Mouse (Mus musculus): Measurements from ENCODE around the gene 2010111I01Rik.
A peak's percentile ranks its signal among the peaks of the same experiment; 100 is the strongest.

Gene 2010111I01Rik

DNA sequence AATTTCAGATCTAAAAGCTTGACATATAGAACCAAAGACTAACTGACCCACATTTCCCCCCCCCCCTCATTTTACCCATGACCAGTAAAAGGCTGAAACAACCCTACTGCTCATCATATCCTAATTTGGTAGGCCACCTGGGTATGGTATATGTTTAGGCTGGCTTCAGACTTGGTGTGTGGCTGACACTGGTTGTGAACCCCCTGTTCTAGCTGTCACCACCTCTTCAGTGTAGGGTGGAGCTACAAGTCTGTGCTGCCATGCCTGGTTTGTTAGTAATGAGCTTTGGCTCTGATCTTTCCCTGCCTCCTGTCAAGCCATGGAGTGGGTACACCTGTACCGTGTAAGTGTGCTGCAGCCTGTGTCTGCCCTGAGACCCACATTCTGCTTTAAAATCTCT lies 66.6 kb downstream of the 2010111I01Rik start:
- no peak for DNase-seq

GRCm38 (mm10) chr13:63032304-63032830 lies 67.7 kb downstream of the 2010111I01Rik start:
- DNase-seq = no peak

- no peak for DNase-seq
These were observed 68.3 kb downstream of the 2010111I01Rik start for GRCm38 (mm10) chr13:63032958-63033357.

DNA sequence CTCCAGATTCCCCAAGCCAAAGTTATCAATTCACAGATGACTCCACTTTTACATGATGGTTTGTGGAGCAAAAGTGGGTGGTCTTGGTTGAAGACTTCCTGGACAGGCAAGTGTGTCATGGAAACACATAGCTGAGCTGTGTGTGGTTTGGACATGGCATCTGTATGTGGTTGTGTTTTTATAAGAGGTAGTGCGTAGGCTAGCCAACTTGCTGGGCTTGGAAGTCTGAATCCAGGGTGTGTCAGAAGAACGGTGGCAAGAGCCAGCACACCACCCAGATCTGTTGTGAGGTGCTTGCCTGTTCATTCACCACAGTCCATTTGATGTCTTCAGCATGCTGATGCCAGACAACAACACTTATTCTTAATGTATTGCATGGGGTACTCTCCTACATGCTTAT lies 68.7 kb downstream of the 2010111I01Rik start:
- no peak for DNase-seq

GRCm38 (mm10) chr13:63034666-63035065 lies 70.0 kb downstream of the 2010111I01Rik start:
- no peak for DNase-seq

GRCm38 (mm10) chr13:63037906-63038305 lies 73.2 kb downstream of the 2010111I01Rik start:
- peak; percentile 16 to 22 for DNase-seq

- no peak for DNase-seq
These were observed 73.7 kb downstream of the 2010111I01Rik start for GRCm38 (mm10) chr13:63038415-63038814.

DNA sequence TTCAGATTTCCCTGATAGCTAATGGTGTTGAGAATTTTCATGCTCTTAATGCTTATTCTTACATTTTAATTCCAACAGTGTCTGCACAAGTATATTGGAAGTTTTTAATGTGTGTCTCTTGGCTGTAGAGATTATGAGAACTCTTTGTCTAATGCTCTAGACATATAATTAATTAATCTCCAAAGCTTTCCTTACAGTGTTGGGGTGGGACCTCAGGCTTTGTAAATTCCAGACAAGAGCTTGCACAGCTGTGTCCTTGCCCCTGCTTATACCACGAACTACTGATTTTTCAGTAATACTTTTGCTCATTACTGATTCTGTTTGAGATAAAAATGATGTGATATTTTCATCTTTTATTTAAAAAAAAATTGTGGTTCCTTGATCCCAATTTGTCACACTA lies 74.2 kb downstream of the 2010111I01Rik start:
- DNase-seq = no peak

GRCm38 (mm10) chr13:63039326-63039725 lies 74.6 kb downstream of the 2010111I01Rik start:
- peak in 1 of 2 experiments; percentile 19 for DNase-seq

DNA sequence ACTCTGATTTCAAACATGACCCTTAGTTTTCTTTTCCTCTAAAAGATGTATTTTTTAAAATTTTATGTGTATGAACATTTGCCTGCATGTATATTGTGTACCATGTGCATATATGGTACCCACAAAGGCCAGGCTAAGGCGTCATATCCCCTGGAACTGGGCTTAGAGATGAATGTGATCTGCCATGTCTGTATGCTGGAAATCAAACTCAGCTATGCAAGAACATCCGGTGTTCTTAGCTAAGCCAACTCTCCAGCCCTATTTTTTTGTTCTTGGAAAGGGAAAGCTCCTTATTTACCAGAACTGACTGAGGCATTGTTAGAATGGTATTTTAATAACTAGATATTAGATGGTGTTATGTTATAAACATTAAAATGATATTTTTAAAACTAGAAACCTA lies 75.2 kb downstream of the 2010111I01Rik start:
- DNase-seq = peak in 1 of 2 experiments; percentile 30

- peak in 1 of 2 experiments; percentile 45 for DNase-seq
These were observed 81.0 kb downstream of the 2010111I01Rik start for GRCm38 (mm10) chr13:63045504-63046205.

DNA sequence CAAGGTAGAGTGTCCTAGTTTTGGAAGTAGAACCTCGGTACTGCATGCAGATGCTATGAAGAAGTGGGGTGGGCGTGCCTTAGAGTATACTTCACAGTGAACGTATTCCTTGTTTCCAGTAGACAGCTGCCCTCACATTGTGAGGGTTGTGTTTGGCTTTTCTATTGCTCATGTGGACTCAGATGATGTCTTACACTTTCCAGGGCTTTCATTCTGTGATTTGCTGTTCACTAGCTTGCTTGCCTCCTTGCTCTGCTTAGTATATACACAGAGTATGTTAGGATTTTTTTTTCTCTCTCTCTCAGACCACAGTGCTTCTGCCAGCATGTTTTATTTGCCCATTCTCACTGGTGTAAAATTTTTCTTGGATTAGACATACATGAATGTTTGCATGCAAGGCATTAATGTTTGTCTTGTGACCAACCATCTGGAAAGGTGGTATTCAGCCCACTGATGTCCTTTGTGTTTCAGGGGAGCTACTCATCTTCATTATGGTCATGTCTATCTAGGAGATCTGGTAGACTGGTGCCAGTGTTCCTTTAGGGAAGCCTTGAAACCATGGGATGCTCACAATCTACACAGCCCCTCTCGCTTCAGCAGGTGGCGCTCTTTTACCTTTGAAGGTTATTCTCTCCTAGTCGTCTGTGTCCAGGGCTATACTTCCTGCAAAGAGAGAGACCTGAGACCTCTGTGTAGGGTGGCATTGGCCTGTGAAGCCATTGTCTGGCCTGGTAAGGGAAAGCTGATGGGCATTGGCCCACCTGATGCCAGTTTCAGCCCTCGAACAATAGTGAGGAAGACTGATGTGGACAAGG lies 81.7 kb downstream of the 2010111I01Rik start:
- DNase-seq = peak; percentile 86 to 90

DNA sequence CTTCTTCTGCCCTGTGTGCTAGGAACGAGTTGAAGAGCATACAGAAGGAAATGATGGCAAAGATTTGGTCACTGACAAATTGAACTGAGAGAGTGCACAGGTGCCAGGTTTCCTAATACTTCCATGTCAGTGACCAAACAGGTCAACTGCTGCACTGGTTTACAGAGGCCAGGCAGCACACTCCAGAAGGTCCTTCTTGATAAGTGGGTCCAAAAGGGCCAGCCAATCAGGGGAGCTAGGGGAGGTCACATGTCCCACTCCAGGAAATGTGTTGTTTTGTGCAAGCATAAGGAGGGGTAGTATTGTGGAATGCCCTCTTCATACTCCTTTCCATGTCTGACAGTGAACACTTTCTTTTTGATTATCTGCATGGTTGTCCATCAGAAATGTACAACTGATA lies 99.0 kb downstream of the 2010111I01Rik start:
- no peak for DNase-seq

DNA sequence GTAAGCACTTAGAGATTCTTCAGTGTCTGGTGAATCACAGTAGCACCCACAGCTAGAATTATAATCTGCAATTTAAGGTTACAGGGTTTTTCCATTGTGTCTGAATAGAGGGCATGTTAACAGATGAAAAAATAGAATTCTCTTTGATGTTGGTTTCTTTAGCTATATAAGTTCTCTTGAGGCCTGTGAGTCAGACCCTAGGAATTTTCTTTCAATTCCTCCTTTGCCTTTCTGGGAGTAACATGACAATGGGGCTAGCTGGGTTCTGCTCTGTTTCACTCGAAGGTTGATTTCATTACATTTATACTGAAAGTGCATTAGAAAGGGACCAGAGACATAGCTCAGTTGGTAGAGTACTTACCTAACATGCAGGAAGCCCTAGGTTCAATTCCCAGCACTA lies 101.9 kb downstream of the 2010111I01Rik start:
- DNase-seq = no peak

DNA sequence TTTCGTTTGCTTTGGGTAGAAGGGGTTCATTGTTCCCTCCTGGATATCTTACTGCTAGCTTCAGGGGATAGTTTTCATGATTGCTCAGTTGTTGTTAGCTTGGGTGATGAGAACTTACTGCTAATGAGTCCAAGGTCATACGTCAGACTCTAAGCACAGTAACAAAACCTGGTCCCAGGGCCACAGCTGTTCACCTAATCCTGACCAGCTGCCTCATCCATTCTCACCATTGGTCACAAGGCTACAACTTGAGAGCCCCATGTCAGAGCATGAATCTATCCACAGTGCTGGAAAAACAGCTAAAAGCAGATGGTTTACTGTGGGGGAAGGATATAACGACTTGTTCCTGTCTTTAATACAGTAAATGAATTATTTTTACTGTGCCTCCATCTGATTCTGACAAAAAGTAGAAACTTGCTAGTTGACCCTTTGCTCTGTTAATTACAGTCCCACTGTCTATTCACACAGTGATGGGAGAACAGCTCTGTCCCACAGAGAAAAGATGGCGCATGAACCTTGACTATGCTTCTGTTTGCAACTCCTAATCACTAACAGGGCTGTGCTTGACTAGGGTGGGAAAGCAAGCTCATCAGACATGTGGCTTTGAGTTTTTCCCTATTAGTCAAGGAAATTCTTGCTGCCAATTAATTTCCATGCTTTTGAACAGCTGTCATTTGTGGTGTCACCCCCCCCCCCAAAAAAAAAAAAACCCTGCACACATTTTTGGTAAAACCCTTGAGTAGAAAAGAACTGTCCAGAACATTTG lies 103.9 kb downstream of the 2010111I01Rik start:
- DNase-seq = no peak

- DNase-seq = peak; percentile 33 to 47
These were observed 107.2 kb downstream of the 2010111I01Rik start for GRCm38 (mm10) chr13:63071874-63072273.

DNA sequence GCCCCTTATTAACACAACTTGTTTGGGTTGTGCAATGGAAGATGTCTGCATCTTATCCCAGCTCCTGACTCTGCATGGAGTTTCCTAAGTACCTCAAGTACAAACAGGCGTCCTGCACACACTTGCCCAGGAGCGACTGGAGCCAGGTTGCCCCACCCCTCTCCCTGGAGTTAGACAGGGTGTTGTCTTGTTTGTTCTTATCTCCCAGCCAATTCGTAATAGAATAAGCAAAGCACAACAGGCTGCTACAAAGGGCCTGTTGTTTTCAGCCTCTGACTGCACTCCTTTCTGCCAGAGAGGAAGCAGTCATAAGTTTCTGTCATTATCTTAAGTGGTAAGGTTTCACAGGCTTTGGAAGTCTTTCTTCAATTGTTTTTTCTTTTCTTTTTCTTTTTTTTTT lies 107.7 kb downstream of the 2010111I01Rik start:
- peak in 1 of 2 experiments; percentile 18 for DNase-seq

GRCm38 (mm10) chr13:63073911-63074675 lies 109.4 kb downstream of the 2010111I01Rik start:
- DNase-seq = no peak

DNA sequence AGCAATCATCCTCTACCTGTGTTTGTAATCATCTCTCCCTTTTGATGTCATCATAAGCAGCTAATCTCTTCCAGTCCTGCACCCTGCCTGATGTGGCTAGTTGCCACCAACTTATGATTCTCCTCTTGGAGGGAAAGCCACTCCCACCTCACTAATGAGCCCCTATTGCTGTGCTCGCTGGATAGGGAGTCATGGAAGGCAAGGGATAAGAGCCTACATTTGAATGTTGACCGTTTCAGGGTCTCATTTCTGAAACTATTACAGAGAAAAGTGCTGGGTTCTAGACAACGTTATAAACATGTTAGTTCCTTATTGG lies 109.9 kb downstream of the 2010111I01Rik start:
- DNase-seq = no peak

DNA sequence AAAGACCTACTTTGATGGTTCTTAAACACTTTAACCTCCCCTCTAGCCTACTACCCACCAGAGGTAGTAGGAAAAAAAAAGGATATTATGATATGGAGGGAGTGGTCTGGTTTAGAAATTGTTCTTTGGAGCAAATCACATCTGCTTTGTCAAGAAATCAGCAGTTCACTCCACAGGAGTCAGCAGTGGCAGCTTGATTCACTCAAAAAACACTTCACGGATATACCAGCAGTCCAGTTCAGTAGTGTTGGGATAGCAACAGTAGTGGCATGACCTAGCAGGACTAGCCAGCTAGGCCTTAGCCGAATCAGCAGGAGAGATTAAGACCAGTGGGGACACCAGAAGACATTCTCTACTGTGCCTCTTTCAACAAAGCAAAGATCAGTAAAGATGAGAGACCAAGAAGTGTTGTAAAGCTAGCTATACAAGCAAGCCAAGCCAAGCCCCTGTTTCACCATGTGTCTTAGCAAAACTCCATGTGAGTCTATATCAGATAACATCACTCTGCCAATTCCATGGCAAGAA lies 110.7 kb downstream of the 2010111I01Rik start:
- no peak for DNase-seq

- DNase-seq = no peak
These were observed 115.5 kb downstream of the 2010111I01Rik start for GRCm38 (mm10) chr13:63080191-63080590.

DNA sequence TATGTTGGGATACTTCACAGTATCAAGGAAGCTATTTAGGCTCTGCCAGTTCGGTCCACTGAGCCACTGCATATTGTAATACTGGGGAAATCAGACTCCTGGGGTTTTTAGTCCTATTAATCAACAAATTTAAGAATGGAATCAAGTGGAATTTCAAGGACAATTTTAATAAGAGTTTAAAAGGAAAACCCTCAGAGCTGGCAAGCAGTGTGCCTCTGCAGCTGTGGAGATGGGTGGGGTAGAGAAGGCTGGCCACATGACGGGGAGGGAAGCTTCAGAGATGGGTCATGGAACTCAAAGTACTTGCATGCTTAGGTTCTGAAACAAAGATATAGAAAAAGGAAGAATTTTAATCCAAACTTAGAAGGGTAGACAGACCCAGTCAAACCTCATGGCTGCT lies 116.1 kb downstream of the 2010111I01Rik start:
- DNase-seq = no peak
